Mouse (Mus musculus) liver, embryonic 14.5 days (tissue): ENCODE data around the gene Trim9. TPM values are rescaled to one million over a fixed set of nuclear protein-coding genes. Genes with fewer than 3 reads are reported as not detected.
A peak's percentile ranks its signal among the peaks of the same experiment; 100 is the strongest.

Experiments used
- ATAC-seq: fragments of 200-750 bp; cut with Nextera tagmentation; 2 replicates; pipeline ENCODE4 v1.8.0; 2017; ENCODE audit warnings: moderate number of reproducible peaks, mild to moderate bottlenecking, moderate library complexity; ENCODE audit not compliant: insufficient read depth
- DNase-seq, 3 experiments: peaks; one replicate each; pipeline ENCODE4 v3.0.0-alpha.2; 2012 to 2013; ENCODE audit warnings: low read depth in 3 of 3, low spot score in 3 of 3
- H3K27ac ChIP-seq: fragments of 300-500 bp; sonication (generic); 2 replicates; pipeline ENCODE4 v1.5.1; 2014; ENCODE audit warnings: moderate library complexity, mild to moderate bottlenecking, control low read depth, inconsistent platforms
- H3K27me3 ChIP-seq: fragments of 300-500 bp; sonication (generic); 2 replicates; pipeline ENCODE4 v1.6.1; 2014; ENCODE audit warnings: mild to moderate bottlenecking, low read length, moderate library complexity; ENCODE audit not compliant: control insufficient read depth, insufficient read depth
- H3K36me3 ChIP-seq: fragments of 300-500 bp; sonication (generic); replicated peaks from 2 replicates; pipeline ENCODE4 v1.6.1; 2014; ENCODE audit warnings: low read depth; ENCODE audit not compliant: control insufficient read depth, insufficient read depth
- H3K4me1 ChIP-seq, 2 experiments: fragments of 200-500 bp in 1 of 2; fragments of 300-500 bp in 1 of 2; sonication (generic) in 1 of 2; replicated peaks; 2 replicates each; pipeline ENCODE4 v1.6.1; 2012 to 2014; ENCODE audit warnings: antibody characterized with exemption in 1 of 2, inconsistent platforms in 1 of 2, low read length in 1 of 2; ENCODE audit not compliant: control insufficient read depth in 2 of 2, insufficient read depth in 2 of 2
- H3K4me2 ChIP-seq: fragments of 300-500 bp; sonication (generic); 2 replicates; pipeline ENCODE4 v1.6.1; 2014; ENCODE audit warnings: low read depth, mild to moderate bottlenecking, control low read depth, moderate library complexity
- H3K4me3 ChIP-seq, 2 experiments: fragments of 200-500 bp in 1 of 2; fragments of 300-500 bp in 1 of 2; sonication (generic) in 1 of 2; 2 replicates each; pipeline ENCODE4 v1.5.1; 2012 to 2014; ENCODE audit warnings: low read depth in 2 of 2, low read length in 2 of 2, mild to moderate bottlenecking in 2 of 2, control low read depth in 1 of 2, inconsistent platforms in 1 of 2, moderate library complexity in 1 of 2; ENCODE audit not compliant: insufficient read depth in 1 of 2
- H3K9ac ChIP-seq: fragments of 300-500 bp; sonication (generic); replicated peaks from 2 replicates; pipeline ENCODE4 v1.6.1; 2014; ENCODE audit warnings: mild to moderate bottlenecking, control low read depth, moderate library complexity
- H3K9me3 ChIP-seq: fragments of 300-500 bp; sonication (generic); 2 replicates; pipeline ENCODE4 v1.6.1; 2016; ENCODE audit warnings: low read length, mixed read lengths; ENCODE audit not compliant: control insufficient read depth
- CTCF ChIP-seq: IDR thresholded peaks from 2 replicates; pipeline ENCODE4 v1.5.1; 2016; ENCODE audit warnings: antibody characterized with exemption, low read depth, control low read depth
- EP300 ChIP-seq: IDR thresholded peaks from 2 replicates; pipeline ENCODE4 v1.6.1; 2016; ENCODE audit warnings: antibody characterized with exemption, low read depth
- WGBS: fragments of 180-500 bp; shearing (Covaris S2); extraction: QIAGEN DNeasy Blood & Tissue Kit; methylation state at CpG from one replicate; pipeline ENCODE4 v1.1.7; 2014; ENCODE audit not compliant: insufficient replicate concordance; 5-methylcytosine and 5-hydroxymethylcytosine counted together
- polyA plus RNA-seq, 2 experiments: library from polyadenylated mRNA; depleted of rRNA in 1 of 2; stranded (reverse) in 1 of 2; unstranded in 1 of 2; fragments of >200 nt; fragmentation: Nextera tagmentation in 1 of 2; extraction: Ambion mirVana in 1 of 2; gene quantifications; 2 replicates each; pipeline versions ENCODE4 v1.2.1 to v1.2.3; 2012 to 2014

Trim9 gene
- polyA plus RNA-seq, 2 experiments: 0.01 to 0.04 TPM

DNA sequence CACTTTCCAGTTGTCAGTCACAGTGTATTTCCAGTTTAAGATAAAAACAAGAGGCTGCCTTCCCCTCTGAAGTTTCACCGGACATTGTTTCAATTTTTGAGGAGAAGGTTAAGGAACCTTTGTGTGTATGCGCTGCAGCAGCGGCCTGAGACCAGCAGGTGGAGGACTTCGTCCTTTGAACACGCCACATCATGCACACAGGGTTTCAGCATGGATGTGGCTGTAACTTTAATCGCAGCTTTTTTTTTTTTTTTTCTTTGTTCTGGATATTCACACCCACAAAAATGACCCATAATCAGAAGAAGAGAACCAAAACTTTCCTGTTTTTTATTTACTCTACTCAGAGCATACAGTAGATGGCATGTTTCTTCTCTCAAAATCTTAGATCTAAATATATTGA, 113.0 kb downstream of the Trim9 start:
- no peak overlapping the region for H3K4me3 ChIP-seq
- no peak overlapping the region for H3K9ac ChIP-seq
- no peak overlapping the region for H3K4me2 ChIP-seq
- 19% methylated on average over 6 of the region's 6 CpGs for WGBS
- peak in 1 of 3 experiments; percentile 42 for DNase-seq
- H3K4me1 ChIP-seq: peaks cover 14 to 33% of the 10 kb centered on the region in 2 experiments
- H3K36me3 ChIP-seq: no peaks in the 10 kb centered on the region
- H3K9me3 ChIP-seq: no peaks in the 10 kb centered on the region
- H3K27me3 ChIP-seq: no peaks in the 10 kb centered on the region
- ATAC-seq: peak; percentile 51; the same call in 1 of the 2 replicates
- no peak overlapping the region for H3K27ac ChIP-seq
- TF ChIP-seq CTCF (peak; percentile 80), EP300 (no peak)

DNA sequence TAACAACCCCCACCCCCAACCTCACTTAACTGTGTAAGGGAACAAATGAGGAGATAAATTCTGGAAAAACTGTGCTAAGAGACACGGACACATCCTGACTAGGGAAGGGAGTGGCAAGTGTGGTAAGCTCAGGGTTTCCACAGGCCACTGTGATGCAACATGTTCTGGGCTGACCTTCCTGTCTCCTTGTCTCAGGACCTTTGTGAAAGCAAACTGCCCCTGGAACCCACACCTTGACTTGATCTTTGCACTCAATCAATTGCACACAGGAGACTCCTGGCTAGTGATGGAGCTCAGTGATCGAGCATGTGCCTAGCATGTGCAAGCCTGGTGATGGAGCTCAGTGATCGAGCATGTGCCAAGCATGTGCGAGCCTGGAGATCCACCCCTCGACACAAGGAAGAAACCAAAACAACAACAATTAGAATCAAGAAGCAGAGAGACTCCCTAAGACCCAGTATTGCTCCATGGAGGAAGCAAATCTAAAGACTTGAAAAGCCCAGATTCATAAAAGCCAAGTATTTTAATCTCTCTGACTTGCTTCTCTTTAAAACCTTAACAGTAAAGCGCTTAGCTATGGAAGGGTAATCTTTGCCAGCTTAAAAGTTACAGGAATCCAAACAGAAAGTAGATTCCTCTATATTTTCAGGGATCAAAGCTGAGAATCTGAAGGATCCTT, 113.6 kb downstream of the Trim9 start:
- Histone ChIP-seq H3K36me3 (no peaks in the 10 kb centered on the region), H3K4me1 (peaks cover 14 to 33% of the 10 kb centered on the region in 2 experiments), H3K4me3 (no peak overlapping the region), H3K4me2 (no peak overlapping the region), H3K9ac (no peak overlapping the region), H3K27ac (no peak overlapping the region), H3K27me3 (no peaks in the 10 kb centered on the region), H3K9me3 (no peaks in the 10 kb centered on the region)
- TF ChIP-seq CTCF (no peak), EP300 (no peak)
- ATAC-seq (no peak), DNase-seq (no peak)
- 66% methylated on average over 6 of the region's 6 CpGs for WGBS

DNA sequence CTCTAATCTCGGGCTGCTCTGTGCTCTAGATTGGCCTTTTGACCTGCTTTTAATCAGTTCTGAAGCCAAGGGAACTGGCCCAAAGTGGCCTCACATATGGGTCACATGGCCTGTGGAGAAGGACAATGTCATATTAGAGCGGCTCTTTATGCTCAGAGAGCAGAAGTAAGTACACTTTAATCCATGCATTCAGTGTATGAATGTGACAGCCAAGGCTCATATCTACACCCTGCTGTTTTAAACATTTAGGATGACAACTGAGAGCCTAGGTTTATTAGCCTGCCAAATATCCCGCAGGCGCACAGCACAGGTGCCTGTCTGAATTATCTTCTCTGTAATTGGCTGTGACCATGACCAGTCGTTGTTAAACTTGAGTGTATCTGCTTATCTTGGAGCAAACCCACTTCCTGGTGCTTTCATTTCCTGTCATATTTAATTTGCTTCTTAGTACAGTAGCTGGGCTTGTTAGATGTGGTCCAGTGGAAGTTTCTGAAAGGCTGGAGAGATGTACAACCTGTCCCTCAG, 115.3 kb downstream of the Trim9 start:
- Histone ChIP-seq H3K36me3 (no peaks in the 10 kb centered on the region), H3K4me3 (no peak overlapping the region), H3K4me2 (no peak overlapping the region), H3K27me3 (no peaks in the 10 kb centered on the region), H3K4me1 (peaks cover 18 to 41% of the 10 kb centered on the region in 2 experiments), H3K9ac (no peak overlapping the region), H3K9me3 (no peaks in the 10 kb centered on the region), H3K27ac (no peak overlapping the region)
- 16% methylated on average over 5 of the region's 5 CpGs for WGBS
- ATAC-seq (no peak), DNase-seq (no peak)
- TF ChIP-seq CTCF: no peak
- TF ChIP-seq EP300: no peak

DNA sequence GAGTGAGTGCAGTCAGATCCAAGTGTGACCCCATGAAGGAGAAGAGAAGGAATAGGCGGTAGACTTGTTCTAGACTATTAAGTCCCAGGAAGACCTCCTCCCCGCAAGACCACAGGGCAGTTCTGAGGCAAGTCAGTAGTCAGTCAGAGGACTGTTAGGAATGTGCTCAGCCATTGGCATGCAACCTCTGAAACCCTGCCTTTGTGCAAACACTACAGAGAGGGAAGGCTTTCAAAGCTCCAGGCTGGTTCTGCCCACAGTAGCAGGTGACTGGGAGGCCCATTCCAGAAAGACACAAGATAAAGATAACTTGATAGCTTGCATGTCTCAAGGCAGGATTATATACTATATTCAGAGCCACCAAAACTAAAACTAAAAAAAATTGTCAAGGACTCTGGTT, 116.1 kb downstream of the Trim9 start, which contains the start of gene Pygl:
TSS of gene Pygl (minus strand) at position 195 of the 400 bp plus-strand sequence.
- 83% methylated on average over 2 of the region's 2 CpGs for WGBS

DNA sequence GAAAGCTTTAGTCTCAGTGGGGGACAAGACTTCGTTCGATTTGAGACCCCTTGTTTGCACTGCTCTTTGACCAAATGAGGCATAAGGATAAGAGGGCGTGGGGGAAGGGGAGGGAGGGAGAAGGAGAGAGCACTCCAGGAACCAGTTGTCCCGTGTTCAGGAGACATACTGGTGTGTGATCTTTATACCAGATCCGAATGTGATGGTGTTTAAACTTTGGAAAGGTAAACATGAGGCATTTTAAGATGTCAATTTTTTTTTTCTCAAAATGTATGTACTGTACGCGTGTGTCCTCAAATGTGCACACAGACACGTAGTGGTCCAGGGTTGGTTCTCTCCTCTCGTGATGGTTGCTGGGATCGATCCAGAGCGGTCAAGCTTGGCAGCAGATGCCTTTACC, 119.3 kb downstream of the Trim9 start:
- 53% methylated on average over 11 of the region's 11 CpGs for WGBS
- ATAC-seq: peak; percentile 26; the same call in 1 of the 2 replicates
- peaks cover 18 to 38% of the 10 kb centered on the region in 2 experiments for H3K4me1 ChIP-seq

More for the DNA sequence above, 116.1 kb downstream of the Trim9 start, which contains the start of gene Pygl:
- no peak for TF ChIP-seq EP300
- no peak for TF ChIP-seq CTCF
- DNase-seq: no peak
- Histone ChIP-seq H3K4me3 (no peak within 1 kb of the TSS), H3K36me3 (no peaks in the 10 kb centered on the region), H3K27me3 (no peaks in the 10 kb centered on the region), H3K27ac (no peak within 1 kb of the TSS), H3K4me2 (no peak within 1 kb of the TSS), H3K9ac (no peak within 1 kb of the TSS), H3K9me3 (no peaks in the 10 kb centered on the region), H3K4me1 (peaks cover 18 to 41% of the 10 kb centered on the region in 2 experiments)
- no peak for ATAC-seq

More for the DNA sequence above, 119.3 kb downstream of the Trim9 start:
- DNase-seq: no peak
- TF ChIP-seq CTCF: no peak
- no peak for TF ChIP-seq EP300
- Histone ChIP-seq H3K27me3 (no peaks in the 10 kb centered on the region), H3K4me2 (peak overlapping the region; percentile 79), H3K9me3 (no peaks in the 10 kb centered on the region), H3K9ac (peak overlapping the region; percentile 71), H3K36me3 (no peaks in the 10 kb centered on the region), H3K4me3 (peak overlapping the region; percentile 41 to 61), H3K27ac (peak overlapping the region; percentile 9; the same call in 1 of the 2 replicates)
